Mouse (Mus musculus) intestine, postnatal 0 days (tissue): ENCODE measurements around the gene Ppp1r9a. TPM values are rescaled to one million over a fixed set of nuclear protein-coding genes. Genes with fewer than 3 reads are reported as not detected.

ENCODE experiments used
- ATAC-seq: fragments of 200-750 bp; cut with Nextera tagmentation; 2 replicates; pipeline ENCODE4 v1.8.0; 2017; ENCODE audit warnings: mild to moderate bottlenecking, moderate TSS enrichment, moderate library complexity
- H3K27ac ChIP-seq: fragments of 300-500 bp; sonication (generic); 2 replicates; pipeline ENCODE4 v1.5.1; 2014; ENCODE audit warnings: mild to moderate bottlenecking, low read depth, low read length, moderate library complexity
- H3K27me3 ChIP-seq: fragments of 300-500 bp; sonication (generic); replicated peaks from 2 replicates; pipeline ENCODE4 v1.6.1; 2014; ENCODE audit warnings: low read length, mixed read lengths; ENCODE audit not compliant: control insufficient read depth, insufficient read depth
- H3K36me3 ChIP-seq: fragments of 300-500 bp; sonication (generic); 2 replicates; pipeline ENCODE4 v1.6.1; 2014; ENCODE audit warnings: mild to moderate bottlenecking, moderate library complexity; ENCODE audit not compliant: control insufficient read depth, insufficient read depth
- H3K4me1 ChIP-seq: fragments of 300-500 bp; sonication (generic); replicated peaks from 2 replicates; pipeline ENCODE4 v1.6.1; 2014; ENCODE audit warnings: antibody characterized with exemption, low read length, mixed read lengths; ENCODE audit not compliant: control insufficient read depth, insufficient read depth
- H3K4me2 ChIP-seq: fragments of 300-500 bp; sonication (generic); replicated peaks from 2 replicates; pipeline ENCODE4 v1.6.1; 2014; ENCODE audit warnings: low read depth, mild to moderate bottlenecking, moderate library complexity
- H3K4me3 ChIP-seq: fragments of 300-500 bp; sonication (generic); 2 replicates; pipeline ENCODE4 v1.5.1; 2014; ENCODE audit warnings: low read depth, low read length
- H3K9ac ChIP-seq: fragments of 300-500 bp; sonication (generic); 2 replicates; pipeline ENCODE4 v1.6.1; 2014; ENCODE audit warnings: mild to moderate bottlenecking, low read depth, low read length
- H3K9me3 ChIP-seq: fragments of 300-500 bp; sonication (generic); 2 replicates; pipeline ENCODE4 v1.6.1; 2016; ENCODE audit warnings: mixed run types; ENCODE audit not compliant: control insufficient read depth
- CTCF ChIP-seq: sonication (generic); IDR thresholded peaks from 2 replicates; pipeline ENCODE4 v1.5.1; 2016; ENCODE audit warnings: low read depth, mild to moderate bottlenecking, control low read depth, antibody characterized with exemption, moderate library complexity
- WGBS: fragments of 180-500 bp; shearing (Covaris S2); extraction: QIAGEN DNeasy Blood & Tissue Kit; methylation state at CpG from one replicate; pipeline ENCODE4 v1.1.7; 2014; 5-methylcytosine and 5-hydroxymethylcytosine counted together
- polyA plus RNA-seq: library from polyadenylated mRNA; unstranded; fragments of >200 nt; fragmentation: Nextera tagmentation; extraction: Ambion mirVana; gene quantifications from 2 replicates; pipeline ENCODE4 v1.2.1, GENCODE M21; 2015

Gene Ppp1r9a
- polyA plus RNA-seq, 1 experiment from 2014 or later = 2.1 TPM

- Histone ChIP-seq H3K4me1 (no peaks in the 10 kb centered on the region), H3K27ac (no peak overlapping the region)
- no peak for ATAC-seq
These were observed 236.9 kb downstream of the Ppp1r9a start for GRCm38 (mm10) chr6:5139666-5140065.

DNA sequence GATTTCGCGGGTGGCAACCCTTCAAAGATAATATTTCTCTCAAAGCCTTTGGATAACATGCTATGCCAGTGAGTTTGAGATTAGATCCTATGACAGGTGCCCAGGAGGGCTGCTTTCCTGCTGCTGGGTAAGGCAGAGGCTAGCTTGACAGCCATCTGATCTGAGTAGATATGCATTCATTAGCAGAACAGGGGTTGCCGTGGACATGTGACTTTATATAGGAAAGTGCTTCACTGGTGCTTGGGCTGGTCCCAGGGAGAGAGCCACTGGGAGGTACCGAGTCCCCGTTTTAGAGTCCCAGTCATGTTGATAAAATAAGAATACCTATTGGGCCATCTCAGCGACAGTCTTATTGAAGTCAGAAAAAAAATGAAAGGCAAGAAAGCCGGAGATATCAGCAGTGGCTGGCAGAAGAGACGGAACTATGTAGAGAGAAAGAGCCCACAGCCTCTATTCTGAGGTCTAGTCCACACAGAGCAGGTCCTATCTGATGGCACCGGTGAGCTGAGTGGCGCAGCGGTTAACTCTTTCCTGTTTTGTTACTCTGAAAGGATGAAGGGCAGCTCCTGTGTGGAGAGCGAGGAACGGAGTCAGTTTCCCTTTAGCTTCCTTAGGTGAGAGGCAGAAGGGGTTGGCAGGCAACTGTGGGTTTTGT is 244.9 kb downstream of the Ppp1r9a start:
- ATAC-seq = no peak
- H3K27ac ChIP-seq = no peak overlapping the region
- no peaks in the 10 kb centered on the region for H3K36me3 ChIP-seq
- no peak overlapping the region for H3K4me3 ChIP-seq
- H3K27me3 ChIP-seq = no peaks in the 10 kb centered on the region
- TF ChIP-seq CTCF = no peak
- 84% methylated on average over 13 of the region's 13 CpGs for WGBS
- no peak overlapping the region for H3K9ac ChIP-seq
- H3K4me1 ChIP-seq = no peaks in the 10 kb centered on the region
- H3K4me2 ChIP-seq = no peak overlapping the region
- no peaks in the 10 kb centered on the region for H3K9me3 ChIP-seq

More at GRCm38 (mm10) chr6:5139666-5140065, 236.9 kb downstream of the Ppp1r9a start:
- H3K4me3 ChIP-seq = no peak overlapping the region
- H3K4me2 ChIP-seq = no peak overlapping the region
- no peaks in the 10 kb centered on the region for H3K27me3 ChIP-seq
- H3K9ac ChIP-seq = no peak overlapping the region
- no peaks in the 10 kb centered on the region for H3K9me3 ChIP-seq
- TF ChIP-seq CTCF = no peak
- WGBS = 90% methylated on average over 9 of the region's 9 CpGs
- no peaks in the 10 kb centered on the region for H3K36me3 ChIP-seq

GRCm38 (mm10) chr6:5149941-5150340 is 247.2 kb downstream of the Ppp1r9a start:
- H3K4me3 ChIP-seq = no peak overlapping the region
- no peaks in the 10 kb centered on the region for H3K9me3 ChIP-seq
- 75% methylated on average over 2 of the region's 2 CpGs for WGBS
- H3K27ac ChIP-seq = no peak overlapping the region
- H3K36me3 ChIP-seq = no peaks in the 10 kb centered on the region
- no peak for TF ChIP-seq CTCF
- no peaks in the 10 kb centered on the region for H3K27me3 ChIP-seq
- no peaks in the 10 kb centered on the region for H3K4me1 ChIP-seq
- no peak overlapping the region for H3K4me2 ChIP-seq
- no peak for ATAC-seq
- no peak overlapping the region for H3K9ac ChIP-seq

- no peak overlapping the region for H3K4me3 ChIP-seq
- no peak overlapping the region for H3K9ac ChIP-seq
- H3K27me3 ChIP-seq = no peaks in the 10 kb centered on the region
- H3K4me2 ChIP-seq = no peak overlapping the region
- 75% methylated on average over 4 of the region's 4 CpGs for WGBS
- ATAC-seq = no peak
- no peaks in the 10 kb centered on the region for H3K9me3 ChIP-seq
- TF ChIP-seq CTCF = no peak
- no peak overlapping the region for H3K27ac ChIP-seq
- no peaks in the 10 kb centered on the region for H3K4me1 ChIP-seq
- no peaks in the 10 kb centered on the region for H3K36me3 ChIP-seq
These were observed 248.5 kb downstream of the Ppp1r9a start for GRCm38 (mm10) chr6:5151171-5151570.

GRCm38 (mm10) chr6:5152185-5152584 is 249.5 kb downstream of the Ppp1r9a start:
- Histone ChIP-seq H3K4me2 (no peak overlapping the region), H3K9ac (no peak overlapping the region), H3K4me3 (no peak overlapping the region), H3K4me1 (no peaks in the 10 kb centered on the region), H3K36me3 (no peaks in the 10 kb centered on the region), H3K27me3 (no peaks in the 10 kb centered on the region), H3K9me3 (no peaks in the 10 kb centered on the region), H3K27ac (no peak overlapping the region)
- 68% methylated on average over 2 of the region's 2 CpGs for WGBS
- no peak for TF ChIP-seq CTCF
- ATAC-seq = no peak

- WGBS = 80% methylated on average over 6 of the region's 6 CpGs
- Histone ChIP-seq H3K4me3 (no peak overlapping the region), H3K9ac (no peak overlapping the region), H3K27me3 (no peaks in the 10 kb centered on the region), H3K36me3 (no peaks in the 10 kb centered on the region), H3K27ac (no peak overlapping the region), H3K4me2 (no peak overlapping the region), H3K4me1 (no peaks in the 10 kb centered on the region), H3K9me3 (no peaks in the 10 kb centered on the region)
- no peak for ATAC-seq
- no peak for TF ChIP-seq CTCF
These were observed 252.1 kb downstream of the Ppp1r9a start for GRCm38 (mm10) chr6:5154786-5155185.
